Mouse (Mus musculus) CH12.LX (cell line): ENCODE data around the gene Neurod2. TPM values are rescaled to one million over a fixed set of nuclear protein-coding genes. Genes with fewer than 3 reads are reported as not detected.

Experiments
- DNase-seq: peaks from one replicate; pipeline ENCODE4 v3.0.0-alpha.2; 2013; ENCODE audit errors: extremely low read depth
- H3K27ac ChIP-seq: 2 replicates; pipeline ENCODE4 v1.5.1; 2012; ENCODE audit warnings: low read depth, mild to moderate bottlenecking, control low read depth, moderate library complexity; ENCODE audit not compliant: insufficient read depth
- H3K27me3 ChIP-seq: replicated peaks from 2 replicates; pipeline ENCODE3; 2012; ENCODE audit warnings: inconsistent platforms
- H3K36me3 ChIP-seq, 2 experiments: replicated peaks in 1 of 2; 2 replicates each; pipeline versions ENCODE3 to v1.6.1; 2012; ENCODE audit warnings: inconsistent platforms in 1 of 2, low read length in 1 of 2, mild to moderate bottlenecking in 1 of 2, mixed read lengths in 1 of 2, moderate library complexity in 1 of 2; ENCODE audit not compliant: control insufficient read depth in 1 of 2, insufficient read depth in 1 of 2
- H3K4me1 ChIP-seq, 2 experiments: 2 replicates each; pipeline ENCODE4 v1.6.1; 2012; ENCODE audit warnings: inconsistent platforms in 1 of 2, moderate library complexity in 1 of 2; ENCODE audit not compliant: insufficient read depth in 2 of 2, control insufficient read depth in 1 of 2
- H3K4me2 ChIP-seq: 2 replicates; pipeline ENCODE4 v1.6.1; 2012; ENCODE audit warnings: low read depth, mild to moderate bottlenecking, control low read depth; ENCODE audit not compliant: poor library complexity, insufficient read depth, severe bottlenecking
- H3K4me3 ChIP-seq, 3 experiments: fragments of 150-350 bp in 1 of 3; sonication (generic) in 1 of 3; replicated peaks in 1 of 3; 2 replicates each; pipeline versions ENCODE3 to v1.5.1; 2011 to 2012; ENCODE audit warnings: low read depth in 2 of 3, low read length in 2 of 3, mild to moderate bottlenecking in 2 of 3, moderate library complexity in 2 of 3, control low read depth in 1 of 3, improper control_type of control experiment in 1 of 3, inconsistent platforms in 1 of 3, mixed read lengths in 1 of 3; ENCODE audit not compliant: poor library complexity in 1 of 3
- H3K79me2 ChIP-seq: replicated peaks from 2 replicates; pipeline ENCODE4 v1.6.1; 2012; ENCODE audit warnings: mild to moderate bottlenecking, moderate library complexity; ENCODE audit not compliant: control insufficient read depth, poor library complexity, insufficient read depth, severe bottlenecking; ENCODE audit errors: extremely low read depth
- H3K9ac ChIP-seq: 2 replicates; pipeline ENCODE4 v1.6.1; 2012; ENCODE audit warnings: low read depth, mild to moderate bottlenecking, control low read depth, moderate library complexity; ENCODE audit not compliant: insufficient read depth
- H3K9me3 ChIP-seq: replicated peaks from 2 replicates; pipeline ENCODE3; 2012; ENCODE audit warnings: low read length, inconsistent platforms, mixed read lengths
- BHLHE40 ChIP-seq: IDR thresholded peaks from 2 replicates; pipeline ENCODE4 v1.6.1; 2011; ENCODE audit warnings: mild to moderate bottlenecking, low read depth, low read length, improper control_type of control experiment
- CHD1 ChIP-seq: IDR thresholded peaks from 2 replicates; pipeline ENCODE4 v1.6.1; 2012; ENCODE audit warnings: low read depth, low read length, improper control_type of control experiment, inconsistent platforms
- CTCF ChIP-seq, 2 experiments: IDR thresholded peaks in 1 of 2; conservative IDR thresholded peaks in 1 of 2; 2 replicates each; pipeline ENCODE4 v1.5.1; 2011 to 2012; ENCODE audit warnings: low read depth in 2 of 2, low read length in 2 of 2, improper control_type of control experiment in 1 of 2, inconsistent platforms in 1 of 2, mild to moderate bottlenecking in 1 of 2, moderate library complexity in 1 of 2
- ELF1 ChIP-seq: IDR thresholded peaks from 2 replicates; pipeline ENCODE4 v1.6.1; 2014; ENCODE audit warnings: low read depth, mild to moderate bottlenecking, inconsistent platforms, low read length, improper control_type of control experiment
- IRF4 ChIP-seq: IDR thresholded peaks from 2 replicates; pipeline ENCODE4 v1.6.1; 2014; ENCODE audit warnings: low read depth, mild to moderate bottlenecking, inconsistent platforms, low read length, improper control_type of control experiment
- MAX ChIP-seq: IDR thresholded peaks from 2 replicates; pipeline ENCODE4 v1.6.1; 2011; ENCODE audit warnings: low read length, improper control_type of control experiment
- MAZ ChIP-seq: IDR thresholded peaks from 2 replicates; pipeline ENCODE4 v1.6.1; 2012; ENCODE audit warnings: low read depth, mild to moderate bottlenecking, inconsistent platforms, low read length, improper control_type of control experiment, moderate library complexity
- MEF2A ChIP-seq: IDR thresholded peaks from 2 replicates; pipeline ENCODE4 v1.6.1; 2014; ENCODE audit warnings: low read depth, mild to moderate bottlenecking, inconsistent platforms, low read length, improper control_type of control experiment, borderline replicate concordance
- MXI1 ChIP-seq: IDR thresholded peaks from 2 replicates; pipeline ENCODE4 v1.6.1; 2011; ENCODE audit warnings: mild to moderate bottlenecking, low read depth, low read length, improper control_type of control experiment
- MYC ChIP-seq: IDR thresholded peaks from 2 replicates; pipeline ENCODE4 v1.6.1; 2011; ENCODE audit warnings: low read depth, mild to moderate bottlenecking, improper control_type of control experiment, low read length
- NELFE ChIP-seq: IDR thresholded peaks from 2 replicates; pipeline ENCODE4 v1.6.1; 2011; ENCODE audit warnings: low read depth, low read length, improper control_type of control experiment
- POLR2A ChIP-seq: IDR thresholded peaks from 2 replicates; pipeline ENCODE4 v1.6.1; 2011; ENCODE audit warnings: low read depth, mild to moderate bottlenecking, improper control_type of control experiment, low read length
- RAD21 ChIP-seq: IDR thresholded peaks from 2 replicates; pipeline ENCODE4 v1.6.1; 2011; ENCODE audit warnings: low read depth, mild to moderate bottlenecking, low read length, improper control_type of control experiment, moderate library complexity
- RCOR1 ChIP-seq: conservative IDR thresholded peaks from 2 replicates; pipeline ENCODE4 v1.6.1; 2012; ENCODE audit warnings: low read depth, mild to moderate bottlenecking, inconsistent platforms, low read length, improper control_type of control experiment
- SIN3A ChIP-seq: IDR thresholded peaks from 2 replicates; pipeline ENCODE4 v1.6.1; 2012; ENCODE audit warnings: low read length, improper control_type of control experiment, inconsistent platforms
- SMC3 ChIP-seq: IDR thresholded peaks from 2 replicates; pipeline ENCODE4 v1.6.1; 2011; ENCODE audit warnings: low read depth, low read length, improper control_type of control experiment
- TBP ChIP-seq: conservative IDR thresholded peaks from 2 replicates; pipeline ENCODE4 v1.6.1; 2011; ENCODE audit warnings: low read depth, low read length, improper control_type of control experiment
- UBTF ChIP-seq: IDR thresholded peaks from 2 replicates; pipeline ENCODE4 v1.6.1; 2012; ENCODE audit warnings: low read depth, mild to moderate bottlenecking, inconsistent platforms, low read length, improper control_type of control experiment, moderate library complexity
- ZC3H11A ChIP-seq: IDR thresholded peaks from 2 replicates; pipeline ENCODE4 v1.6.1; 2012; ENCODE audit warnings: low read depth, mild to moderate bottlenecking, inconsistent platforms, low read length, improper control_type of control experiment
- ZKSCAN1 ChIP-seq: IDR thresholded peaks from 2 replicates; pipeline ENCODE4 v1.6.1; 2012; ENCODE audit warnings: low read depth, inconsistent platforms, low read length, improper control_type of control experiment, borderline replicate concordance
- ZMIZ1 ChIP-seq: IDR thresholded peaks from 2 replicates; pipeline ENCODE4 v1.6.1; 2012; ENCODE audit warnings: low read depth, mild to moderate bottlenecking, inconsistent platforms, low read length, improper control_type of control experiment
- dilution Hi-C: fragments of 300-500 bp; cut with MboI; formaldehyde crosslinking; loops from 2 replicates; pipeline ENCODE4 v1.14.3; 2020; ENCODE audit warnings: low sequenced_read_pairs; ENCODE audit not compliant: extremely low pct_unique_long_range_greater_than_20kb, extremely low pct_ligation_motif_present
- in situ Hi-C: fragments of 300-500 bp; cut with MboI; formaldehyde crosslinking; loops from 3 replicates; pipeline ENCODE4 v1.14.3; 2019; ENCODE audit warnings: low sequenced_read_pairs, low pct_ligation_motif_present, low pct_unique_long_range_greater_than_20kb, mixed read lengths
- polyA plus RNA-seq: library from polyadenylated mRNA; unstranded; fragments of >175 nt; gene quantifications from 2 replicates; pipeline ENCODE4 v1.2.1, GENCODE M21; 2012; ENCODE audit warnings: low read depth; ENCODE audit not compliant: insufficient read length
- total RNA-seq, 2 experiments: library from RNA; depleted of rRNA; stranded (reverse); fragments of 300-350 nt in 1 of 2; fragments of >200 nt in 1 of 2; gene quantifications; 2 replicates each; pipeline ENCODE4 v1.2.3; 2012 to 2014

Neurod2 gene
- total and polyA plus RNA-seq, 3 experiments = not detected

DNA sequence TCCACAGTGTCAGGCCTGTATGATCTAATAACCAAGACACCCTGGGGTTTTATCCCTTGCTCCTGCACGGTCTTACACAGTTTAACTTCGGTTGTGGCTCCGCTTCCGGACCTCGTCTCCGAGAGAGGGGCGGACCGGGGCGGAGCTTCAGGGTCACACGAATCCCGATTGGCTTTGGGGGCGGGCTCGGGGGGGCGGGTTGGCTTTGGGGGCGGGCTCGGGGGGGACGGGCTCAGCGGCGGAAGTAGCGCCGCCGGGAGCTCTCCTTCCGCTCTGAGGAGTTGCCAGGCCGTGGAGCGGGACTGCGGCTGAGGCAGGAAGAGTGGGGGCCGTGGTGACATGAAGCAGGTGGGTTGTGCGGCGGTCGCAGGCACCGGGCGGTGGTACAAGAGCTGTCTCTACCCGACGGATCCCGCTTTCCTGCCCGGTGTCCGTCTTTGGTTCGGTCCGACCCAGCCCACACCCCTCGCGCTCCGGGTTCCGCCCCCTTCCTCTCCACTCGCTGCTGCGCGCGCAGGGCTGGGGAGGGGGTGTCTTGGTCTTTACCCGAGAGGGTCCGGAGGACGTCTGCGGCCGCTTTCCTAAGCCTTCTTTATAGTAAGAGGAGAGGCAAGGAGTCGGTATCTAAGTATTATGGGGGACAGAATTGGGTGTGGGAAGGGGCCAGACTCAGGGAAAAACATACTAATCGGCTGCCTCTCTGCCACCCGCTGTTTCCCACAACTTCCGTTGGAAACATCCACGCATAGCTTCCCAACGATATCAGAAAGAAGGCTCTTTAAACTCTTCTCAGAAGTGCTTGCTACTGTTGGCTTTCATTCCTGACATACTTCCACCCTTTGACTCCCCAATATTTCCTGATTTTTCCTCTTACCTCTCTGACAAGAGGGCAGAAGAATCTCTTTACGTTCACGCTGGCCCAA is 29.0 kb upstream of the Neurod2 start, which contains the start of gene Stard3 (continued):
- TF ChIP-seq SIN3A = peak; percentile 93
- TF ChIP-seq CTCF (conservative IDR thresholded peaks at IDR 0.05 in 1 of 2, IDR thresholded peaks at IDR 0.05 in 1 of 2; ENCODE audit: low read depth in 2 of 2, low read length in 2 of 2) = no peak
- TF ChIP-seq UBTF = no peak
- no peak for TF ChIP-seq ZC3H11A
- TF ChIP-seq MXI1 = peak; percentile 82; the same call in 1 of the 2 replicates
- TF ChIP-seq ELF1 = peak; percentile 78
- TF ChIP-seq POLR2A = peak; percentile 96
- peak; percentile 92 for TF ChIP-seq NELFE
- TF ChIP-seq ZKSCAN1 = no peak

DNA sequence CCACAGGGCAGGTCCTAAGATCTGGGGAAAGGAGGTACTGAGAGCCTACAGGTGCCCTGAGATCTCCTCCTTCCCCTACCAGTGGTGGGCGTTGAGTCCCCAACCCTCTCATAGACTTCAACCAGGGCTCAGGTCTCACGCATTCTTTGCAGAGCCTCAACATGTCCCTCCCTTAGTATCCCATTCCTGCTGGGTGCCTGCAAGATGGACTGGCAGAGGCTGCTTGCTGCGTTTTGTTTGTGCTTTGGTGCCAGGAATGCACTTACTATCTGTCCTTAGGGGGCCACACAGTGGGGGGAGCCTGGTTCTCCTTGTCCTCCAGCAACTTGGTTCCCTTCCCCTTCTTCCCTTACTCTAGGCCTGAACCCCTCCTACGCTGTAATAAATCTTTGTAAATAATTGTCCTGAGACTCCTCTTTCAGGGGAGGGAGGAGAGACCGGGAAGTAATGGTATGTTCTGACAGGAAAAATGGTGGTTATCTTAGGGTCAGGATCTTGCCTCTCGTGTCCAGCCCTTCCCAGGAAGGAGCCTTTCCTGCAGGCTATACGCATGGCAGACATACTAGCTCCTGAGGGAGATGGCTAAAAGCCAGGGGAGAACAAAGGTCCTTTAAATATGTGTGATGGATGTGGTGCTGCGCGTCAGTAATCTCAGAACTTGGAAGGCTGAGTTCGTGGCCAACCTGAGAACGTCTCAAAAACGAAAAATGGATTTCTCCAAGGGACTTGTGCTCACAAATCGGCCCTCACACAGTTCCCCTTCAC is 28.1 kb upstream of the Neurod2 start:
- Histone ChIP-seq H3K27ac (no peak overlapping the region), H3K9me3 (no peaks in the 10 kb centered on the region), H3K36me3 (peaks cover 0 to 29% of the 10 kb centered on the region in 2 experiments), H3K79me2 (peaks cover 11% of the 10 kb centered on the region), H3K4me1 (peaks cover 11 to 54% of the 10 kb centered on the region in 2 experiments), H3K9ac (peak overlapping the region; percentile 69), H3K4me2 (peak overlapping the region; percentile 87), H3K27me3 (peaks cover 42% of the 10 kb centered on the region), H3K4me3 (peak overlapping the region; percentile 55 to 97 (median 59))
- dilution Hi-C loops (no loop called here), in situ Hi-C loops (loop anchor here (5.0 kb wide), 2 partner anchors 35 to 90 kb away; partner anchors contain the start of gene Grb7)
- TF ChIP-seq TBP (no peak), MYC (no peak), ELF1 (no peak), CHD1 (no peak), MAX (no peak), MEF2A (no peak), SMC3 (no peak), ZMIZ1 (no peak), RAD21 (no peak), NELFE (no peak), CTCF (conservative IDR thresholded peaks at IDR 0.05 in 1 of 2, IDR thresholded peaks at IDR 0.05 in 1 of 2; ENCODE audit: low read depth in 2 of 2, low read length in 2 of 2) (no peak), RCOR1 (no peak), BHLHE40 (no peak), IRF4 (no peak), POLR2A (no peak), SIN3A (no peak), MAZ (no peak)
- DNase-seq = no peak
